Mouse (Mus musculus): ENCODE measurements around the gene Lmtk2.

Lmtk2 gene

GRCm38 (mm10) chr5:144121489-144121888 is 21.3 kb downstream of the Lmtk2 start:
- DNase-seq (ENCODE audit: low read depth, low spot score): no peak

GRCm38 (mm10) chr5:144125979-144126755 is 25.9 kb downstream of the Lmtk2 start:
- peak; percentile 69 for DNase-seq (ENCODE audit: low read depth, low spot score)
- Histone ChIP-seq H3K27me3 (ENCODE audit: control insufficient read depth, insufficient read depth, low read length, poor library complexity, severe bottlenecking) (no peaks in the 10 kb centered on the region), H3K36me3 (ENCODE audit: control insufficient read depth, insufficient read depth, low read length, poor library complexity, severe bottlenecking) (0 out of 2 replicates have a peak, but pooled peaks cover 1% of the 10 kb centered on the region)

More at GRCm38 (mm10) chr5:144121489-144121888, 21.3 kb downstream of the Lmtk2 start:
- Histone ChIP-seq H3K36me3 (ENCODE audit: control insufficient read depth, insufficient read depth, low read length, poor library complexity, severe bottlenecking) (no peaks in the 10 kb centered on the region), H3K27me3 (ENCODE audit: control insufficient read depth, insufficient read depth, low read length, poor library complexity, severe bottlenecking) (no peaks in the 10 kb centered on the region)

GRCm38 (mm10) chr5:144143531-144143930 is 43.3 kb downstream of the Lmtk2 start:
- Histone ChIP-seq H3K36me3 (ENCODE audit: control insufficient read depth, insufficient read depth, low read length, poor library complexity, severe bottlenecking) (peaks cover 9% of the 10 kb centered on the region), H3K27me3 (ENCODE audit: control insufficient read depth, insufficient read depth, low read length, poor library complexity, severe bottlenecking) (no peaks in the 10 kb centered on the region; the same call in 1 of the 2 replicates)
- peak; percentile 18 for DNase-seq (ENCODE audit: low read depth, low spot score)

- peaks cover 3% of the 10 kb centered on the region for H3K36me3 ChIP-seq (ENCODE audit: control insufficient read depth, insufficient read depth, low read length, poor library complexity, severe bottlenecking)
- DNase-seq (ENCODE audit: low read depth, low spot score): no peak
These were observed 46.7 kb downstream of the Lmtk2 start for GRCm38 (mm10) chr5:144146898-144147297.

GRCm38 (mm10) chr5:144149530-144149929 is 49.3 kb downstream of the Lmtk2 start:
- no peaks in the 10 kb centered on the region; the same call in 1 of the 2 replicates for H3K27me3 ChIP-seq (ENCODE audit: control insufficient read depth, insufficient read depth, low read length, poor library complexity, severe bottlenecking)
- no peak for DNase-seq (ENCODE audit: low read depth, low spot score)
- H3K36me3 ChIP-seq (ENCODE audit: control insufficient read depth, insufficient read depth, low read length, poor library complexity, severe bottlenecking): peaks cover 2% of the 10 kb centered on the region

More at GRCm38 (mm10) chr5:144146898-144147297, 46.7 kb downstream of the Lmtk2 start:
- no peaks in the 10 kb centered on the region; the same call in 1 of the 2 replicates for H3K27me3 ChIP-seq (ENCODE audit: control insufficient read depth, insufficient read depth, low read length, poor library complexity, severe bottlenecking)

GRCm38 (mm10) chr5:144151270-144151669 is 51.0 kb downstream of the Lmtk2 start:
- H3K36me3 ChIP-seq (ENCODE audit: control insufficient read depth, insufficient read depth, low read length, poor library complexity, severe bottlenecking): peaks cover 2% of the 10 kb centered on the region
- DNase-seq (ENCODE audit: low read depth, low spot score): no peak
- H3K27me3 ChIP-seq (ENCODE audit: control insufficient read depth, insufficient read depth, low read length, poor library complexity, severe bottlenecking): no peaks in the 10 kb centered on the region; the same call in 1 of the 2 replicates

GRCm38 (mm10) chr5:144154528-144154927 is 54.3 kb downstream of the Lmtk2 start:
- H3K27me3 ChIP-seq (ENCODE audit: control insufficient read depth, insufficient read depth, low read length, poor library complexity, severe bottlenecking): no peaks in the 10 kb centered on the region
- DNase-seq (ENCODE audit: low read depth, low spot score): peak; percentile 90

GRCm38 (mm10) chr5:144158604-144159003 is 58.4 kb downstream of the Lmtk2 start:
- no peak for DNase-seq (ENCODE audit: low read depth, low spot score)
- Histone ChIP-seq H3K36me3 (ENCODE audit: control insufficient read depth, insufficient read depth, low read length, poor library complexity, severe bottlenecking) (peaks cover 5% of the 10 kb centered on the region), H3K27me3 (ENCODE audit: control insufficient read depth, insufficient read depth, low read length, poor library complexity, severe bottlenecking) (no peaks in the 10 kb centered on the region)

More at GRCm38 (mm10) chr5:144154528-144154927, 54.3 kb downstream of the Lmtk2 start:
- no peaks in the 10 kb centered on the region; the same call in none of the 2 replicates for H3K36me3 ChIP-seq (ENCODE audit: control insufficient read depth, insufficient read depth, low read length, poor library complexity, severe bottlenecking)

GRCm38 (mm10) chr5:144159137-144159536 is 58.9 kb downstream of the Lmtk2 start:
- Histone ChIP-seq H3K36me3 (ENCODE audit: control insufficient read depth, insufficient read depth, low read length, poor library complexity, severe bottlenecking) (peaks cover 5% of the 10 kb centered on the region), H3K27me3 (ENCODE audit: control insufficient read depth, insufficient read depth, low read length, poor library complexity, severe bottlenecking) (no peaks in the 10 kb centered on the region)
- DNase-seq (ENCODE audit: low read depth, low spot score): no peak

GRCm38 (mm10) chr5:144162080-144162812 is 62.0 kb downstream of the Lmtk2 start:
- Histone ChIP-seq H3K27me3 (ENCODE audit: control insufficient read depth, insufficient read depth, low read length, poor library complexity, severe bottlenecking) (no peaks in the 10 kb centered on the region), H3K36me3 (ENCODE audit: control insufficient read depth, insufficient read depth, low read length, poor library complexity, severe bottlenecking) (peaks cover 9% of the 10 kb centered on the region)
- DNase-seq (ENCODE audit: low read depth, low spot score): no peak

- H3K36me3 ChIP-seq (ENCODE audit: control insufficient read depth, insufficient read depth, low read length, poor library complexity, severe bottlenecking): peaks cover 9% of the 10 kb centered on the region
- no peak for DNase-seq (ENCODE audit: low read depth, low spot score)
These were observed 62.7 kb downstream of the Lmtk2 start for GRCm38 (mm10) chr5:144162813-144163517.

GRCm38 (mm10) chr5:144165756-144166155 is 65.5 kb downstream of the Lmtk2 start:
- H3K27me3 ChIP-seq (ENCODE audit: control insufficient read depth, insufficient read depth, low read length, poor library complexity, severe bottlenecking): no peaks in the 10 kb centered on the region
- peaks cover 9% of the 10 kb centered on the region for H3K36me3 ChIP-seq (ENCODE audit: control insufficient read depth, insufficient read depth, low read length, poor library complexity, severe bottlenecking)
- peak; percentile 43 for DNase-seq (ENCODE audit: low read depth, low spot score)

More at GRCm38 (mm10) chr5:144162813-144163517, 62.7 kb downstream of the Lmtk2 start:
- H3K27me3 ChIP-seq (ENCODE audit: control insufficient read depth, insufficient read depth, low read length, poor library complexity, severe bottlenecking): no peaks in the 10 kb centered on the region

- H3K27me3 ChIP-seq (ENCODE audit: control insufficient read depth, insufficient read depth, low read length, poor library complexity, severe bottlenecking): no peaks in the 10 kb centered on the region
- H3K36me3 ChIP-seq (ENCODE audit: control insufficient read depth, insufficient read depth, low read length, poor library complexity, severe bottlenecking): peaks cover 9% of the 10 kb centered on the region
- no peak for DNase-seq (ENCODE audit: low read depth, low spot score)
These were observed 69.2 kb downstream of the Lmtk2 start for GRCm38 (mm10) chr5:144169275-144169975.

GRCm38 (mm10) chr5:144173648-144174047 is 73.4 kb downstream of the Lmtk2 start:
- H3K36me3 ChIP-seq (ENCODE audit: control insufficient read depth, insufficient read depth, low read length, poor library complexity, severe bottlenecking): peaks cover 10% of the 10 kb centered on the region
- no peak for DNase-seq (ENCODE audit: low read depth, low spot score)
- no peaks in the 10 kb centered on the region for H3K27me3 ChIP-seq (ENCODE audit: control insufficient read depth, insufficient read depth, low read length, poor library complexity, severe bottlenecking)
